Mouse (Mus musculus): ENCODE data around the gene Zfp385a. TPM values are rescaled to one million over a fixed set of nuclear protein-coding genes. Genes with fewer than 3 reads are reported as not detected.

The Zfp385a gene
- polyA plus RNA-seq, 1 experiment from 2014 or later: 18.4 TPM

- peaks cover 8% of the 10 kb centered on the region; the same call in 1 of the 2 replicates for H3K27me3 ChIP-seq (replicated peaks; ENCODE audit: control insufficient read depth, insufficient read depth, low read length)
These were observed 1.1 kb downstream of the Zfp385a start for GRCm38 (mm10) chr15:103338829-103339165.

GRCm38 (mm10) chr15:103336996-103337667 lies 2.8 kb downstream of the Zfp385a start:
- no peaks in the 10 kb centered on the region for H3K36me3 ChIP-seq (ENCODE audit: control insufficient read depth, insufficient read depth, low read length)
- DNase-seq (ENCODE audit: low spot score): no peak
- no peak for ATAC-seq (ENCODE audit: low read depth)
- 17% methylated on average over 11 of the region's 11 CpGs for WGBS
- H3K9ac ChIP-seq (ENCODE audit: low read depth, low read length): no peak overlapping the region
- peaks cover 36% of the 10 kb centered on the region for H3K4me1 ChIP-seq (ENCODE audit: control insufficient read depth, insufficient read depth, low read length)
- no peak overlapping the region for H3K4me2 ChIP-seq (ENCODE audit: low read depth, low read length)
- H3K9me3 ChIP-seq (ENCODE audit: control insufficient read depth, low read length): no peaks in the 10 kb centered on the region
- no peak overlapping the region for H3K4me3 ChIP-seq (ENCODE audit: low read depth, low read length)
- H3K27me3 ChIP-seq (replicated peaks; ENCODE audit: control insufficient read depth, insufficient read depth, low read length): peaks cover 8% of the 10 kb centered on the region; the same call in 1 of the 2 replicates
- no peak overlapping the region for H3K27ac ChIP-seq (replicated peaks; ENCODE audit: low read depth, low read length)

More at GRCm38 (mm10) chr15:103338829-103339165, 1.1 kb downstream of the Zfp385a start:
- no peaks in the 10 kb centered on the region for H3K9me3 ChIP-seq (ENCODE audit: control insufficient read depth, low read length)
- no peak overlapping the region for H3K27ac ChIP-seq (replicated peaks; ENCODE audit: low read depth, low read length)
- 28% methylated on average over 4 of the region's 4 CpGs for whole genome bisulfite sequencing
- no peak for DNase-seq (ENCODE audit: low spot score)
- peak overlapping the region; percentile 53 for H3K4me3 ChIP-seq (ENCODE audit: low read depth, low read length)
- H3K4me1 ChIP-seq (ENCODE audit: control insufficient read depth, insufficient read depth, low read length): peaks cover 29% of the 10 kb centered on the region
- peaks cover 3% of the 10 kb centered on the region; the same call in 1 of the 2 replicates for H3K36me3 ChIP-seq (ENCODE audit: control insufficient read depth, insufficient read depth, low read length)
- H3K9ac ChIP-seq (ENCODE audit: low read depth, low read length): peak overlapping the region; percentile 58; the same call in 1 of the 2 replicates
- no peak for ATAC-seq (ENCODE audit: low read depth)
- peak overlapping the region; percentile 69 for H3K4me2 ChIP-seq (ENCODE audit: low read depth, low read length)

- WGBS: 17% methylated on average over 7 of the region's 7 CpGs
- Histone ChIP-seq H3K36me3 (ENCODE audit: control insufficient read depth, insufficient read depth, low read length) (no peaks in the 10 kb centered on the region), H3K4me3 (ENCODE audit: low read depth, low read length) (no peak overlapping the region), H3K9me3 (ENCODE audit: control insufficient read depth, low read length) (no peaks in the 10 kb centered on the region), H3K9ac (ENCODE audit: low read depth, low read length) (0 out of 2 replicates have a peak overlapping the region, but pooled peaks have one; percentile 15), H3K27ac (replicated peaks; ENCODE audit: low read depth, low read length) (no peak overlapping the region), H3K4me1 (ENCODE audit: control insufficient read depth, insufficient read depth, low read length) (peaks cover 27% of the 10 kb centered on the region), H3K27me3 (replicated peaks; ENCODE audit: control insufficient read depth, insufficient read depth, low read length) (peaks cover 8% of the 10 kb centered on the region; the same call in 1 of the 2 replicates), H3K4me2 (ENCODE audit: low read depth, low read length) (no peak overlapping the region)
- DNase-seq (ENCODE audit: low spot score) (no peak), ATAC-seq (ENCODE audit: low read depth) (no peak)
These were observed 4.2 kb downstream of the Zfp385a start for GRCm38 (mm10) chr15:103335488-103336235.

- WGBS: 38% methylated on average over 3 of the region's 3 CpGs
- Histone ChIP-seq H3K9me3 (ENCODE audit: control insufficient read depth, low read length) (no peaks in the 10 kb centered on the region), H3K27me3 (replicated peaks; ENCODE audit: control insufficient read depth, insufficient read depth, low read length) (peaks cover 8% of the 10 kb centered on the region; the same call in 1 of the 2 replicates), H3K4me2 (ENCODE audit: low read depth, low read length) (no peak overlapping the region), H3K4me3 (ENCODE audit: low read depth, low read length) (no peak overlapping the region), H3K9ac (ENCODE audit: low read depth, low read length) (0 out of 2 replicates have a peak overlapping the region, but pooled peaks have one; percentile 15), H3K27ac (replicated peaks; ENCODE audit: low read depth, low read length) (no peak overlapping the region), H3K4me1 (ENCODE audit: control insufficient read depth, insufficient read depth, low read length) (peaks cover 22% of the 10 kb centered on the region), H3K36me3 (ENCODE audit: control insufficient read depth, insufficient read depth, low read length) (no peaks in the 10 kb centered on the region)
- no peak for DNase-seq (ENCODE audit: low spot score)
- ATAC-seq (ENCODE audit: low read depth): no peak
These were observed 4.9 kb downstream of the Zfp385a start for GRCm38 (mm10) chr15:103335040-103335439.

GRCm38 (mm10) chr15:103334194-103334593 lies 5.7 kb downstream of the Zfp385a start:
- Histone ChIP-seq H3K4me3 (ENCODE audit: low read depth, low read length) (no peak overlapping the region), H3K9me3 (ENCODE audit: control insufficient read depth, low read length) (no peaks in the 10 kb centered on the region), H3K36me3 (ENCODE audit: control insufficient read depth, insufficient read depth, low read length) (no peaks in the 10 kb centered on the region), H3K4me1 (ENCODE audit: control insufficient read depth, insufficient read depth, low read length) (peaks cover 22% of the 10 kb centered on the region), H3K27me3 (replicated peaks; ENCODE audit: control insufficient read depth, insufficient read depth, low read length) (peaks cover 4% of the 10 kb centered on the region; the same call in 1 of the 2 replicates), H3K4me2 (ENCODE audit: low read depth, low read length) (0 out of 2 replicates have a peak overlapping the region, but pooled peaks have one; percentile 3), H3K9ac (ENCODE audit: low read depth, low read length) (no peak overlapping the region), H3K27ac (replicated peaks; ENCODE audit: low read depth, low read length) (no peak overlapping the region)
- peak; percentile 35; the same call in 1 of the 2 replicates for ATAC-seq (ENCODE audit: low read depth)
- WGBS: 0% methylated on average over 1 of the region's 2 CpGs
- DNase-seq (ENCODE audit: low spot score): no peak

- peak; percentile 14; the same call in 1 of the 2 replicates for ATAC-seq (ENCODE audit: low read depth)
- H3K9me3 ChIP-seq (ENCODE audit: control insufficient read depth, low read length): no peaks in the 10 kb centered on the region
- DNase-seq (ENCODE audit: low spot score): no peak
- WGBS: 51% methylated on average over 5 of the region's 5 CpGs
- no peak overlapping the region for H3K9ac ChIP-seq (ENCODE audit: low read depth, low read length)
- H3K27ac ChIP-seq (replicated peaks; ENCODE audit: low read depth, low read length): no peak overlapping the region
- H3K27me3 ChIP-seq (replicated peaks; ENCODE audit: control insufficient read depth, insufficient read depth, low read length): no peaks in the 10 kb centered on the region
- H3K4me3 ChIP-seq (ENCODE audit: low read depth, low read length): no peak overlapping the region
- peaks cover 22% of the 10 kb centered on the region for H3K4me1 ChIP-seq (ENCODE audit: control insufficient read depth, insufficient read depth, low read length)
- H3K4me2 ChIP-seq (ENCODE audit: low read depth, low read length): peak overlapping the region; percentile 3; the same call in 1 of the 2 replicates
- no peaks in the 10 kb centered on the region for H3K36me3 ChIP-seq (ENCODE audit: control insufficient read depth, insufficient read depth, low read length)
These were observed 6.2 kb downstream of the Zfp385a start for GRCm38 (mm10) chr15:103333738-103334137.

GRCm38 (mm10) chr15:103333081-103333615 lies 6.7 kb downstream of the Zfp385a start:
- H3K4me1 ChIP-seq (ENCODE audit: control insufficient read depth, insufficient read depth, low read length): peaks cover 22% of the 10 kb centered on the region
- H3K4me2 ChIP-seq (ENCODE audit: low read depth, low read length): peak overlapping the region; percentile 2; the same call in 1 of the 2 replicates
- WGBS: 56% methylated on average over 5 of the region's 5 CpGs
- H3K27me3 ChIP-seq (replicated peaks; ENCODE audit: control insufficient read depth, insufficient read depth, low read length): no peaks in the 10 kb centered on the region
- DNase-seq (ENCODE audit: low spot score): no peak
- no peak overlapping the region for H3K27ac ChIP-seq (replicated peaks; ENCODE audit: low read depth, low read length)
- H3K4me3 ChIP-seq (ENCODE audit: low read depth, low read length): no peak overlapping the region
- H3K9me3 ChIP-seq (ENCODE audit: control insufficient read depth, low read length): no peaks in the 10 kb centered on the region
- no peaks in the 10 kb centered on the region for H3K36me3 ChIP-seq (ENCODE audit: control insufficient read depth, insufficient read depth, low read length)
- ATAC-seq (ENCODE audit: low read depth): peak; percentile 19; the same call in 1 of the 2 replicates
- H3K9ac ChIP-seq (ENCODE audit: low read depth, low read length): no peak overlapping the region

GRCm38 (mm10) chr15:103323455-103324247 lies 16.2 kb downstream of the Zfp385a start:
- 2% methylated on average over 19 of the region's 40 CpGs for WGBS

More at GRCm38 (mm10) chr15:103323455-103324247, 16.2 kb downstream of the Zfp385a start:
- Histone ChIP-seq H3K36me3 (ENCODE audit: control insufficient read depth, insufficient read depth, low read length) (peaks cover 14% of the 10 kb centered on the region), H3K4me3 (ENCODE audit: low read depth, low read length) (peak overlapping the region; percentile 67), H3K4me2 (ENCODE audit: low read depth, low read length) (peak overlapping the region; percentile 92), H3K27ac (replicated peaks; ENCODE audit: low read depth, low read length) (peak overlapping the region; percentile 63; the same call in 1 of the 2 replicates), H3K4me1 (ENCODE audit: control insufficient read depth, insufficient read depth, low read length) (peaks cover 24% of the 10 kb centered on the region), H3K9me3 (ENCODE audit: control insufficient read depth, low read length) (no peaks in the 10 kb centered on the region), H3K9ac (ENCODE audit: low read depth, low read length) (peak overlapping the region; percentile 86), H3K27me3 (replicated peaks; ENCODE audit: control insufficient read depth, insufficient read depth, low read length) (no peaks in the 10 kb centered on the region)
- peak; percentile 90 for DNase-seq (ENCODE audit: low spot score)
- peak; percentile 97 for ATAC-seq (ENCODE audit: low read depth)

Data from embryonic facial prominence, embryonic 14.5 days (tissue).